Mouse (Mus musculus) MEL (cell line): ENCODE results near the gene Scfd2. TPM values are rescaled to one million over a fixed set of nuclear protein-coding genes. Genes with fewer than 3 reads are reported as not detected.

Source experiments
- DNase-seq: peaks from one replicate; pipeline ENCODE4 v3.0.0; 2011; ENCODE audit warnings: low read depth, low spot score
- H3K27ac ChIP-seq: 2 replicates; pipeline ENCODE4 v1.5.1; 2012; ENCODE audit warnings: low read depth, mild to moderate bottlenecking, control low read depth, low read length, moderate library complexity; ENCODE audit not compliant: control insufficient read depth
- H3K27me3 ChIP-seq, 2 experiments: fragments of 150-350 bp in 1 of 2; sonication (generic) in 1 of 2; 2 replicates each; pipeline ENCODE4 v1.6.1; 2012; ENCODE audit warnings: low read length in 2 of 2, mild to moderate bottlenecking in 2 of 2, improper control_type of control experiment in 1 of 2, moderate library complexity in 1 of 2; ENCODE audit not compliant: insufficient read depth in 2 of 2, control insufficient read depth in 1 of 2
- H3K36me3 ChIP-seq, 2 experiments: 2 replicates each; pipeline ENCODE4 v1.6.1; 2012 to 2014; ENCODE audit warnings: low read length in 2 of 2, improper control_type of control experiment in 1 of 2, inconsistent platforms in 1 of 2, mild to moderate bottlenecking in 1 of 2; ENCODE audit not compliant: insufficient read depth in 2 of 2, control insufficient read depth in 1 of 2
- H3K4me1 ChIP-seq, 2 experiments: fragments of 150-350 bp in 1 of 2; sonication (generic) in 1 of 2; 2 replicates each; pipeline ENCODE4 v1.6.1; 2012; ENCODE audit warnings: low read length in 2 of 2, improper control_type of control experiment in 1 of 2, mild to moderate bottlenecking in 1 of 2; ENCODE audit not compliant: insufficient read depth in 2 of 2, control insufficient read depth in 1 of 2
- H3K4me3 ChIP-seq, 2 experiments: fragments of 150-350 bp in 1 of 2; sonication (generic) in 1 of 2; 2 replicates each; pipeline ENCODE4 v1.5.1; 2012; ENCODE audit warnings: low read depth in 2 of 2, low read length in 2 of 2, mild to moderate bottlenecking in 2 of 2, moderate library complexity in 2 of 2, control low read depth in 1 of 2, improper control_type of control experiment in 1 of 2; ENCODE audit not compliant: control insufficient read depth in 1 of 2, insufficient read depth in 1 of 2
- H3K79me2 ChIP-seq: 2 replicates; pipeline ENCODE4 v1.6.1; 2012; ENCODE audit warnings: mild to moderate bottlenecking, low read length, moderate library complexity; ENCODE audit not compliant: control insufficient read depth, poor library complexity, insufficient read depth
- H3K9ac ChIP-seq: 2 replicates; pipeline ENCODE4 v1.6.1; 2012; ENCODE audit warnings: low read depth, mild to moderate bottlenecking, control low read depth, low read length, moderate library complexity; ENCODE audit not compliant: control insufficient read depth, poor library complexity, severe bottlenecking
- H3K9me3 ChIP-seq: fragments of 150-350 bp; sonication (generic); replicated peaks from 2 replicates; pipeline ENCODE4 v1.6.1; 2012; ENCODE audit warnings: mild to moderate bottlenecking, low read length, improper control_type of control experiment, moderate library complexity; ENCODE audit not compliant: insufficient read depth
- CHD1 ChIP-seq: IDR thresholded peaks from 2 replicates; pipeline ENCODE4 v1.6.1; 2012; ENCODE audit warnings: low read depth, mild to moderate bottlenecking, inconsistent platforms, low read length, improper control_type of control experiment
- CHD2 ChIP-seq: IDR thresholded peaks from 2 replicates; pipeline ENCODE4 v1.6.1; 2011; ENCODE audit warnings: low read length, improper control_type of control experiment
- CTCF ChIP-seq, 3 experiments: IDR thresholded peaks in 2 of 3; conservative IDR thresholded peaks in 1 of 3; 2 replicates each; pipeline ENCODE4 v1.5.1; 2011 to 2012; ENCODE audit warnings: low read length in 3 of 3, low read depth in 2 of 3, mild to moderate bottlenecking in 2 of 3, improper control_type of control experiment in 1 of 3, inconsistent platforms in 1 of 3, mixed read lengths in 1 of 3, moderate library complexity in 1 of 3; ENCODE audit not compliant: control insufficient read depth in 1 of 3, insufficient read depth in 1 of 3, poor library complexity in 1 of 3, severe bottlenecking in 1 of 3
- E2F4 ChIP-seq: IDR thresholded peaks from 2 replicates; pipeline ENCODE4 v1.6.1; 2011; ENCODE audit warnings: low read depth, low read length, improper control_type of control experiment, borderline replicate concordance
- HCFC1 ChIP-seq: IDR thresholded peaks from 2 replicates; pipeline ENCODE4 v1.6.1; 2012; ENCODE audit warnings: low read depth, mild to moderate bottlenecking, inconsistent platforms, low read length, improper control_type of control experiment, moderate library complexity
- JUND ChIP-seq: IDR thresholded peaks from 2 replicates; pipeline ENCODE4 v1.6.1; 2011; ENCODE audit warnings: low read depth, mild to moderate bottlenecking, improper control_type of control experiment, low read length
- MAX ChIP-seq: IDR thresholded peaks from 2 replicates; pipeline ENCODE4 v1.6.1; 2011; ENCODE audit warnings: low read length, improper control_type of control experiment
- MAZ ChIP-seq: IDR thresholded peaks from 2 replicates; pipeline ENCODE4 v1.6.1; 2012; ENCODE audit warnings: low read depth, mild to moderate bottlenecking, inconsistent platforms, low read length, improper control_type of control experiment
- MXI1 ChIP-seq: IDR thresholded peaks from 2 replicates; pipeline ENCODE4 v1.6.1; 2011; ENCODE audit warnings: mild to moderate bottlenecking, low read depth, low read length, improper control_type of control experiment
- MYB ChIP-seq: IDR thresholded peaks from 2 replicates; pipeline ENCODE4 v1.6.1; 2011; ENCODE audit warnings: mild to moderate bottlenecking, low read depth, low read length, improper control_type of control experiment
- NELFE ChIP-seq: IDR thresholded peaks from 2 replicates; pipeline ENCODE4 v1.6.1; 2011; ENCODE audit warnings: low read depth, low read length, improper control_type of control experiment
- POLR2A ChIP-seq, 2 experiments: IDR thresholded peaks; 2 replicates each; pipeline ENCODE4 v1.6.1; 2011 to 2012; ENCODE audit warnings: low read length in 2 of 2, mild to moderate bottlenecking in 2 of 2, control low read depth in 1 of 2, improper control_type of control experiment in 1 of 2, low read depth in 1 of 2, moderate library complexity in 1 of 2; ENCODE audit not compliant: control insufficient read depth in 1 of 2, insufficient read depth in 1 of 2, poor library complexity in 1 of 2
- POLR2AphosphoS2 ChIP-seq: IDR thresholded peaks from 2 replicates; pipeline ENCODE4 v1.6.1; 2011; ENCODE audit warnings: low read length, improper control_type of control experiment
- POLR2AphosphoS5 ChIP-seq: IDR thresholded peaks from 2 replicates; pipeline ENCODE4 v1.6.1; 2012; ENCODE audit warnings: low read depth, borderline replicate concordance, mild to moderate bottlenecking, inconsistent platforms, low read length, moderate library complexity, mixed read lengths
- RAD21 ChIP-seq: IDR thresholded peaks from 2 replicates; pipeline ENCODE4 v1.6.1; 2011; ENCODE audit warnings: mild to moderate bottlenecking, low read depth, low read length, improper control_type of control experiment
- RCOR1 ChIP-seq: IDR thresholded peaks from 2 replicates; pipeline ENCODE4 v1.6.1; 2012; ENCODE audit warnings: low read depth, mild to moderate bottlenecking, inconsistent platforms, low read length, improper control_type of control experiment
- SIN3A ChIP-seq: IDR thresholded peaks from 2 replicates; pipeline ENCODE4 v1.6.1; 2012; ENCODE audit warnings: low read length, improper control_type of control experiment, inconsistent platforms
- TCF12 ChIP-seq: IDR thresholded peaks from 2 replicates; pipeline ENCODE4 v1.6.1; 2014; ENCODE audit warnings: low read depth, mild to moderate bottlenecking, inconsistent platforms, low read length, improper control_type of control experiment, moderate library complexity
- USF2 ChIP-seq, 2 experiments: IDR thresholded peaks; 2 replicates each; pipeline ENCODE4 v1.6.1; 2011 to 2012; ENCODE audit warnings: improper control_type of control experiment in 2 of 2, low read length in 2 of 2, borderline replicate concordance in 1 of 2, inconsistent platforms in 1 of 2, low read depth in 1 of 2, mild to moderate bottlenecking in 1 of 2; ENCODE audit not compliant: insufficient read depth in 1 of 2
- ZKSCAN1 ChIP-seq: IDR thresholded peaks from 2 replicates; pipeline ENCODE4 v1.6.1; 2012; ENCODE audit warnings: low read depth, mild to moderate bottlenecking, inconsistent platforms, low read length, improper control_type of control experiment, moderate library complexity
- ZNF384 ChIP-seq: IDR thresholded peaks from 2 replicates; pipeline ENCODE4 v1.6.1; 2012; ENCODE audit warnings: low read depth, mild to moderate bottlenecking, inconsistent platforms, low read length, improper control_type of control experiment
- polyA plus RNA-seq, 2 experiments: library from polyadenylated mRNA; stranded (reverse) in 1 of 2; unstranded in 1 of 2; fragments of >175 nt in 1 of 2; fragments of >200 nt in 1 of 2; gene quantifications; 2 replicates each; pipeline versions ENCODE4 v1.2.1 to v1.2.4; 2012; ENCODE audit warnings: low replicate concordance in 2 of 2, low read depth in 1 of 2; ENCODE audit not compliant: insufficient read length in 2 of 2, insufficient read depth in 1 of 2, missing spikeins in 1 of 2
- total RNA-seq: library from RNA; depleted of rRNA; stranded (reverse); fragments of 300-350 nt; gene quantifications from 2 replicates; pipeline ENCODE4 v1.2.3, GENCODE M21; 2012

Scfd2 gene
- total and polyA plus RNA-seq, 3 experiments, result 18.8 to 20.3 TPM; not detected in 1

GRCm38 (mm10) chr5:74194027-74194840 is 337.3 kb downstream of the Scfd2 start (continued):
- TF ChIP-seq POLR2AphosphoS2, result no peak
- no peak for TF ChIP-seq CHD2
- TF ChIP-seq RAD21, result no peak
- TF ChIP-seq, all 39 proteins: peak for 8

- H3K4me1 ChIP-seq, result peaks cover 2 to 23% of the 10 kb centered on the region in 2 experiments
- H3K27me3 ChIP-seq, result no peaks in the 10 kb centered on the region; a peak in 1 of 4 replicates
- TF ChIP-seq MAX (no peak), ZKSCAN1 (no peak), POLR2A (IDR thresholded peaks at IDR 0.05; ENCODE audit: control insufficient read depth in 1 of 2, insufficient read depth in 1 of 2, low read depth in 1 of 2, low read length in 2 of 2, poor library complexity in 1 of 2) (no peak), CHD1 (no peak), ZNF384 (no peak), NELFE (no peak), RCOR1 (no peak), TCF12 (no peak), MYB (no peak), RAD21 (no peak), HCFC1 (no peak), POLR2AphosphoS5 (no peak), USF2 (IDR thresholded peaks at IDR 0.05; ENCODE audit: borderline replicate concordance in 1 of 2, insufficient read depth in 1 of 2, low read depth in 1 of 2, low read length in 2 of 2) (no peak), CHD2 (no peak), E2F4 (no peak), CTCF (IDR thresholded peaks at IDR 0.05 in 2 of 3, conservative IDR thresholded peaks at IDR 0.05 in 1 of 3; ENCODE audit: control insufficient read depth in 1 of 3, insufficient read depth in 1 of 3, low read depth in 2 of 3, low read length in 3 of 3, poor library complexity in 1 of 3, severe bottlenecking in 1 of 3) (no peak), MAZ (no peak), SIN3A (no peak), MXI1 (no peak), JUND (no peak)
These were observed 337.9 kb downstream of the Scfd2 start for GRCm38 (mm10) chr5:74193626-74194025.

More at GRCm38 (mm10) chr5:74193626-74194025, 337.9 kb downstream of the Scfd2 start:
- Histone ChIP-seq H3K27ac (no peak overlapping the region), H3K36me3 (peaks cover 0 to 12% of the 10 kb centered on the region in 2 experiments; a peak in 2 of 4 replicates), H3K9ac (no peak overlapping the region), H3K79me2 (no peaks in the 10 kb centered on the region), H3K9me3 (no peaks in the 10 kb centered on the region), H3K4me3 (no peak overlapping the region)
- DNase-seq, result no peak
